Mouse (Mus musculus) small intestine, adult 2 months (tissue): ENCODE data around the gene Kazn. TPM values are rescaled to one million over a fixed set of nuclear protein-coding genes. Genes with fewer than 3 reads are reported as not detected.

Experiments
- H3K27ac ChIP-seq: fragments of 200-500 bp; 2 replicates; pipeline ENCODE4 v1.5.1; 2012; ENCODE audit warnings: low read depth, low read length, control low read depth, inconsistent platforms; ENCODE audit not compliant: insufficient read depth
- H3K27me3 ChIP-seq: fragments of 200-500 bp; 2 replicates; pipeline ENCODE4 v1.6.1; 2012; ENCODE audit warnings: mild to moderate bottlenecking, moderate library complexity, low read length, inconsistent platforms; ENCODE audit not compliant: control insufficient read depth, insufficient read depth
- H3K36me3 ChIP-seq: fragments of 200-500 bp; 2 replicates; pipeline ENCODE4 v1.6.1; 2012; ENCODE audit warnings: mild to moderate bottlenecking, low read length, control low read depth, inconsistent platforms; ENCODE audit not compliant: control insufficient read depth, insufficient read depth
- H3K4me1 ChIP-seq: fragments of 200-500 bp; 2 replicates; pipeline ENCODE4 v1.6.1; 2012; ENCODE audit warnings: low read length, inconsistent platforms, mixed read lengths; ENCODE audit not compliant: control insufficient read depth, insufficient read depth, insufficient read length
- H3K4me3 ChIP-seq: fragments of 200-500 bp; 2 replicates; pipeline ENCODE4 v1.5.1; 2012; ENCODE audit warnings: low read depth, mild to moderate bottlenecking, control low read depth, inconsistent platforms, low read length, moderate library complexity
- CTCF ChIP-seq: fragments of 200-500 bp; IDR thresholded peaks from 2 replicates; pipeline ENCODE4 v1.5.1; 2012; ENCODE audit warnings: low read depth, mild to moderate bottlenecking, control low read depth, inconsistent platforms, low read length, moderate library complexity, mixed read lengths; ENCODE audit not compliant: insufficient replicate concordance, insufficient read length; ENCODE audit errors: extremely low read depth
- POLR2A ChIP-seq: fragments of 200-500 bp; IDR thresholded peaks from 2 replicates; pipeline ENCODE4 v1.6.1; 2012; ENCODE audit warnings: low read depth, mild to moderate bottlenecking, control low read depth, inconsistent platforms, low read length, moderate library complexity
- WGBS: fragments of 180-500 bp; shearing (Covaris S2); methylation state at CpG from one replicate; pipeline ENCODE4 v1.1.7; 2018; 5-methylcytosine and 5-hydroxymethylcytosine counted together
- polyA plus RNA-seq: library from polyadenylated mRNA; depleted of rRNA; stranded (reverse); fragments of >200 nt; gene quantifications from 2 replicates; pipeline ENCODE4 v1.2.3, GENCODE M21; 2012

Kazn gene
- polyA plus RNA-seq, 1 experiment: 15.3 TPM

DNA sequence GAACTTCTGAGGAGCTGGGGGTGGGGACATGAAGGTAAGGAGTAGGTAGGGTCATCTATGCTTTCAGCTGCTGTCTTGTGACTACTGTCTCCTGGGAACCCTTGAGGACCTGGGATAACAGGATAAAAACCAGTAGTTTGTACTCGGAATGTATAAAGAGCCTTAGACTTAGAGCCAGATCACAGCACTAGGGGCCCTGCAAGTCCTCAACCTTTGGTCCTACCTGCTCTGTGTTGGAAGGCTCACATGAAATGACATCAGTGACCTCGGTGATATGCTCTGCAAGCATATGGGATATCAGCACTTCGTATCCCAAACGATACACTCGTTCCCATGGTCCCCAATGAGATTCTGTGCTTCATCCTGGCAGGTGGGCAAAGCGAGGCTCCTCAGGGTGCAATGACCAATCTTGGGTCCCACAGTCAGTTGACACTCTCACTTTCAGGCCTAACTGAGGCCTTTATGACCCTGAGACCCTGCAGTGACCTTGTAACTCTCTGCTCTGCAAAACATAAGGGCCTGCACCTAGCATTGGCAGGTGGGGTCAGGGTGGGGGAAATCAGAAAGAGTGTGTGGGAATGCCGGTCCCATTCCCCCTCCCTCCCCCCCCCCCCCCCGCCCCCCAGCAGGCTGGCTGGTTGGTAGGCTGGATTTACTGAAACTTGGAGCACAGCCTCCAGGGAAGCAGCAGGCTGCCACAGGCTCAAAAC lies 67.3 kb downstream of the Kazn start:
- no peaks in the 10 kb centered on the region for H3K36me3 ChIP-seq
- TF ChIP-seq POLR2A (no peak), CTCF (no peak)
- peaks cover 35% of the 10 kb centered on the region for H3K4me1 ChIP-seq
- peak overlapping the region; percentile 99 for H3K27ac ChIP-seq
- WGBS: 44% methylated on average over 7 of the region's 8 CpGs
- no peaks in the 10 kb centered on the region for H3K27me3 ChIP-seq
- no peak overlapping the region for H3K4me3 ChIP-seq

DNA sequence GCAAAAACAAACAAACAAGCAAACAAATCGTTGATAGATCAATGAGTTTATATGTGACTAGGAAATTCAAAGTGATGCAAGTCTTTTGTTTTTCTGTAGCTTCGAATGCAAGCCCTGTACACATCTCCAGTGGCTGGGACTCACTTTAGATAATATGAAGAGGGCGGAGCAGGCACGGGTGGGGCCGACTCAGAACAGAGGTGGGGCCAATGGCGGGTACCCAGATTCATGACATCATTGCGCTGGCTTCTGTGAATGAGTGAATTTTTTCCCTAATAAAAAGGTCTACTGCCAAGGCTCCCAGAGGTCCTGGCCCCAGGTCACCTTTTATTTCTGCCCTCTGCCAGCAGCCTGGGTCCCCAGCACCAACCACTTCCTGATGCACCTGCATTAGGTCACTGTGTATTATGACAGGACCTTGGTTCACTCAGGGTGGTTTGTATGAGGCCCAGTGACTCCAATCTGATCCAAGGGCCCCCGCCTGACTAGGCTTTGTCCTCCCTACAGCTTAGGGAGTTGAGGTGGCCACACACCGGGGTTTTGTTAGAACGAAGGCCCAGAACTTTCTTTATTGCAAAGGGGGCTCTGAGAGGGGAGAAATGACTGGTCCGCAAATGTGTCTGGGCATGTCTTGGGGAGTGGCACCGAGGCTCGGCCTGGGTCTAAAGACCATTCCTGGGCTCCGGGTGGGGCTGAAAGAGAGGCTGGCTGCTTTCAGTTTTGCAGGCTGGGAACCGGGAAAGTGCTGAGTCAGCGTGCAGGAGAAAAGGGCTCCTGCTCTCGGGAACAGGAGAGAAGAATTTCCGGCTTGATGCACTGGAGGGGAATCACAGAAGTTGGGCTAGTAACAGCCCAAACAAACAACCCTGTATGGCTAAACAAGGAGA lies 68.1 kb downstream of the Kazn start:
- WGBS: 22% methylated on average over 18 of the region's 18 CpGs
- Histone ChIP-seq H3K4me1 (peaks cover 36% of the 10 kb centered on the region), H3K36me3 (no peaks in the 10 kb centered on the region), H3K27ac (peak overlapping the region; percentile 99), H3K27me3 (no peaks in the 10 kb centered on the region), H3K4me3 (peak overlapping the region; percentile 9; the same call in 1 of the 2 replicates)
- TF ChIP-seq POLR2A (no peak), CTCF (no peak)

GRCm38 (mm10) chr4:142169636-142170035 lies 69.6 kb downstream of the Kazn start:
- Histone ChIP-seq H3K36me3 (no peaks in the 10 kb centered on the region), H3K4me1 (peaks cover 33% of the 10 kb centered on the region), H3K27ac (no peak overlapping the region), H3K4me3 (no peak overlapping the region), H3K27me3 (no peaks in the 10 kb centered on the region)
- WGBS: 62% methylated on average over 4 of the region's 4 CpGs
- TF ChIP-seq CTCF (no peak), POLR2A (no peak)

DNA sequence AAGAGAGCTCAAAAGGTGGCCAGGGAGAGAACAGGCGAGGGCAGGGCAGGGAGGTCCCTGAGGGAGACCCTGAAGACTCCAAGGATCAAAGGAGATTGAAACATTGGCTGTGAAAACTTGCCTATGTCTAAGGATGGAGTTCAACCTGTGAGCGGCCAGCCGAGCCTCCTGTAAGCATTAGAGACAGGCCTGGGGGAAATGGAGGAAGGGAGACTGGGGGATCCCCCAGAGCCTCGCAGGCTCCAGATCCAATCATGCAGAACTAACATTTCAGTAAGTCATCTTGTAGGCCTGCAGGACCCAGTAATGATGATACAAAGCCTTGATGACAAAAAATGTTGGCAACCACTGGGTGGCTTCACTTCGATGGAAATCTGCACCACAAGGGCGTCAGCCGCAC lies 70.8 kb downstream of the Kazn start:
- no peak for TF ChIP-seq POLR2A
- no peak for TF ChIP-seq CTCF
- Histone ChIP-seq H3K4me3 (no peak overlapping the region), H3K27ac (no peak overlapping the region), H3K4me1 (peaks cover 22% of the 10 kb centered on the region; the same call in 1 of the 2 replicates), H3K36me3 (no peaks in the 10 kb centered on the region), H3K27me3 (no peaks in the 10 kb centered on the region)
- 89% methylated on average over 7 of the region's 7 CpGs for WGBS

GRCm38 (mm10) chr4:142165835-142166701 lies 73.1 kb downstream of the Kazn start:
- no peak for TF ChIP-seq CTCF
- TF ChIP-seq POLR2A: no peak
- H3K27me3 ChIP-seq: no peaks in the 10 kb centered on the region
- H3K4me3 ChIP-seq: no peak overlapping the region
- peak overlapping the region; percentile 21; the same call in 1 of the 2 replicates for H3K27ac ChIP-seq
- WGBS: 73% methylated on average over 18 of the region's 18 CpGs
- peaks cover 11% of the 10 kb centered on the region; the same call in 1 of the 2 replicates for H3K4me1 ChIP-seq
- no peaks in the 10 kb centered on the region for H3K36me3 ChIP-seq

- no peak overlapping the region for H3K27ac ChIP-seq
- H3K4me3 ChIP-seq: no peak overlapping the region
- H3K36me3 ChIP-seq: no peaks in the 10 kb centered on the region
- peaks cover 5% of the 10 kb centered on the region; the same call in 1 of the 2 replicates for H3K4me1 ChIP-seq
- H3K27me3 ChIP-seq: no peaks in the 10 kb centered on the region
- 69% methylated on average over 5 of the region's 5 CpGs for WGBS
- TF ChIP-seq CTCF (no peak), POLR2A (no peak)
Observed at GRCm38 (mm10) chr4:142165363-142165762, 73.8 kb downstream of the Kazn start.

DNA sequence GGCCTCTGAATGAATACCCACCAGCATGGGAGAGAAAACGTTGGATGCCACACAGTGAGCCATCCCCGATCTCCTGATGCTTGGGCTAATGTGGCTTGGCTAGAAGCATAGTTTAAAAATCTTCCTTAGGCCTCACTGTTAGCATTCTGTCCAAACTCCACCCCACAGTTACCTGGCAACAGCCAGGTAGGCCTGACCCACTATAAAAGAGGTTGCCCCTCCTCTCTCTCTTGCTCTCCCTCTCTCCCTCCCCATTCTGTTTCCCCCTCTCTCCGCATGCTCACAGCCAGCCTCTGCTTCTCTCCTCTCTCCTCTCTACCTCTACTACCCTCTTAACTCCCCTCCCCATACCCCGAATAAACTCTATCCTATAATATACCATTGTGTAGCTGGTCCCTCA lies 74.8 kb downstream of the Kazn start:
- TF ChIP-seq CTCF (no peak), POLR2A (no peak)
- WGBS: 62% methylated on average over 4 of the region's 4 CpGs
- Histone ChIP-seq H3K4me3 (no peak overlapping the region), H3K36me3 (no peaks in the 10 kb centered on the region), H3K4me1 (0 out of 2 replicates have a peak, but pooled peaks cover 3% of the 10 kb centered on the region), H3K27ac (no peak overlapping the region), H3K27me3 (no peaks in the 10 kb centered on the region)
